Mouse (Mus musculus) heart, adult 2 months (tissue): Measurements from ENCODE around the gene Neurl1a.

ENCODE experiments used
- EP300 ChIP-seq: fragments of 200-500 bp; IDR thresholded peaks from 2 replicates; pipeline ENCODE4 v1.6.1; 2011; ENCODE audit warnings: low read depth, low read length, control low read depth; ENCODE audit not compliant: insufficient read depth
- POLR2A ChIP-seq: fragments of 200-500 bp; IDR thresholded peaks from 2 replicates; pipeline ENCODE4 v1.6.1; 2011; ENCODE audit warnings: mild to moderate bottlenecking, low read depth, low read length, control low read depth; ENCODE audit not compliant: insufficient read depth

- TF ChIP-seq EP300, result no peak
- no peak for TF ChIP-seq POLR2A
These were observed 72.3 kb downstream of the Neurl1a start for GRCm38 (mm10) chr19:47250931-47251330.
